Mouse (Mus musculus) embryonic fibroblast, embryonic 13.5 days (primary cell): ENCODE results near the gene Akap6.

Experiments used
- CTCF ChIP-seq: IDR thresholded peaks from 2 replicates; pipeline ENCODE4 v1.5.1; 2011; ENCODE audit warnings: mild to moderate bottlenecking, control low read depth, low read length, moderate library complexity, borderline replicate concordance; ENCODE audit not compliant: insufficient read depth
- POLR2A ChIP-seq: IDR thresholded peaks from 2 replicates; pipeline ENCODE4 v1.6.1; 2011; ENCODE audit warnings: low read depth, mild to moderate bottlenecking, control low read depth, low read length, moderate library complexity

DNA sequence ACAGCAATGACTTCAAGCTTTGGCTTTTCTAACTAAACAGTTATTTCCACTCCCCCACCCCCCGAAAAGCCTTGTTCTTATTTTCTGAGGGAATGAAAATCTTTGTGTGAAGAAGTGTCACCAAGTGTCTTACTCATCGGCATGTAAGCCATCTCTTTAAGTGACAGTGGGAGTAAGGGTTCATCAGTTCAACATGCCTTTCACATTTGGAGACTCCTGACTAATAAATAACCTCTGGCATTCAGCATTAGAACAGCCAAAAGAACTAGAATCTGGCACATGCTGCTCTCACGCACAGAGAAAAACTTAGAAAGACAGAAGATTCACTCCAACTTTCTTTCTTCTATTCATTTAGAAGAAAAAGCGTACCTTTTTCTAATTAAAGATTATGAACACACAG, 226.3 kb downstream of the Akap6 start:
- no peak for TF ChIP-seq CTCF
- TF ChIP-seq POLR2A = no peak
